Mouse (Mus musculus) regulatory T cell (primary cell): ENCODE results near the gene Tnfrsf11a.

ENCODE experiments used
- in situ Hi-C: fragments of 300-600 bp; cut with MboI, MseI; formaldehyde crosslinking; loops from one replicate; pipeline ENCODE4 v1.15.1; 2025; ENCODE audit warnings: high pct_unique_total_duplicates

Gene Tnfrsf11a

GRCm38 (mm10) chr1:105895019-105895418 lies 114.5 kb downstream of the Tnfrsf11a start:
- in situ Hi-C loops: loop anchor here (25.0 kb wide), 1 partner anchor 492 kb away; no protein-coding TSS in a partner anchor
